Mouse (Mus musculus): ENCODE data around the gene Egln3.

GRCm38 (mm10) chr12:54213871-54214270 is 10.2 kb upstream of the Egln3 start:
- no peak for TF ChIP-seq CTCF (IDR thresholded peaks at IDR 0.05; ENCODE audit: low read depth, low read length)
- no peak for TF ChIP-seq POLR2A (IDR thresholded peaks at IDR 0.05; ENCODE audit: extremely low read depth, insufficient read depth, low read length)
